Mouse (Mus musculus) thymus, postnatal 4 days (tissue): ENCODE measurements around the gene Ppa1.

Experiments used
- DNase-seq: peaks from one replicate; pipeline ENCODE4 v3.0.0; 2021

The Ppa1 gene

GRCm38 (mm10) chr10:61648737-61649645 lies 639 bp downstream of the Ppa1 start:
- peak; percentile 18 for DNase-seq

GRCm38 (mm10) chr10:61654105-61654504 lies 5.8 kb downstream of the Ppa1 start:
- no peak for DNase-seq

GRCm38 (mm10) chr10:61654691-61655090 lies 6.3 kb downstream of the Ppa1 start:
- no peak for DNase-seq

GRCm38 (mm10) chr10:61655188-61655587 lies 6.8 kb downstream of the Ppa1 start:
- DNase-seq, result no peak

GRCm38 (mm10) chr10:61656928-61657882 lies 8.9 kb downstream of the Ppa1 start:
- peak; percentile 26 for DNase-seq

- DNase-seq, result peak; percentile 58
These were observed 9.6 kb downstream of the Ppa1 start for GRCm38 (mm10) chr10:61657985-61658384.

GRCm38 (mm10) chr10:61661887-61662286 lies 13.5 kb downstream of the Ppa1 start:
- no peak for DNase-seq

- no peak for DNase-seq
These were observed 14.1 kb downstream of the Ppa1 start for GRCm38 (mm10) chr10:61662391-61662988.

- no peak for DNase-seq
These were observed 16.8 kb downstream of the Ppa1 start for GRCm38 (mm10) chr10:61665111-61665510.

- no peak for DNase-seq
These were observed 17.3 kb downstream of the Ppa1 start for GRCm38 (mm10) chr10:61665651-61666050.

- no peak for DNase-seq
These were observed 20.9 kb downstream of the Ppa1 start for GRCm38 (mm10) chr10:61669289-61669688.

GRCm38 (mm10) chr10:61669896-61670295 lies 21.5 kb downstream of the Ppa1 start:
- no peak for DNase-seq

- DNase-seq, result no peak
These were observed 22.4 kb downstream of the Ppa1 start for GRCm38 (mm10) chr10:61670758-61671157.

- DNase-seq, result no peak
These were observed 27.6 kb downstream of the Ppa1 start for GRCm38 (mm10) chr10:61675935-61676334.

GRCm38 (mm10) chr10:61679545-61679944 lies 31.2 kb downstream of the Ppa1 start:
- DNase-seq, result no peak

GRCm38 (mm10) chr10:61680015-61680913 lies 31.9 kb downstream of the Ppa1 start, which contains the start of gene Sar1a:
TSS of gene Sar1a (plus strand) at chr10:61680299.
- peak; percentile 99 for DNase-seq

- no peak for DNase-seq
These were observed 41.1 kb downstream of the Ppa1 start for GRCm38 (mm10) chr10:61689405-61689804.

GRCm38 (mm10) chr10:61693563-61693962 lies 45.2 kb downstream of the Ppa1 start:
- DNase-seq, result no peak

GRCm38 (mm10) chr10:61694870-61695670 lies 46.7 kb downstream of the Ppa1 start, which contains the start of gene Tysnd1:
TSS of gene Tysnd1 (plus strand) at chr10:61695514.
- DNase-seq, result peak; percentile 91

- peak; percentile 69 for DNase-seq
These were observed 47.6 kb downstream of the Ppa1 start for GRCm38 (mm10) chr10:61695703-61696559.
